Mouse (Mus musculus) embryo, embryonic 9.5 days (tissue): ENCODE results near the gene Cnnm4.

Experiments used
- DNase-seq: peaks from one replicate; pipeline ENCODE4 v3.0.0-alpha.2; 2017; ENCODE audit errors: extremely low spot score

Cnnm4 gene

GRCm38 (mm10) chr1:36541844-36542243 lies 70.4 kb downstream of the Cnnm4 start:
- DNase-seq, result no peak

GRCm38 (mm10) chr1:36542925-36543324 lies 71.5 kb downstream of the Cnnm4 start:
- DNase-seq, result no peak

GRCm38 (mm10) chr1:36545382-36545781 lies 74.0 kb downstream of the Cnnm4 start:
- no peak for DNase-seq

- no peak for DNase-seq
These were observed 74.6 kb downstream of the Cnnm4 start for GRCm38 (mm10) chr1:36545845-36546600.

DNA sequence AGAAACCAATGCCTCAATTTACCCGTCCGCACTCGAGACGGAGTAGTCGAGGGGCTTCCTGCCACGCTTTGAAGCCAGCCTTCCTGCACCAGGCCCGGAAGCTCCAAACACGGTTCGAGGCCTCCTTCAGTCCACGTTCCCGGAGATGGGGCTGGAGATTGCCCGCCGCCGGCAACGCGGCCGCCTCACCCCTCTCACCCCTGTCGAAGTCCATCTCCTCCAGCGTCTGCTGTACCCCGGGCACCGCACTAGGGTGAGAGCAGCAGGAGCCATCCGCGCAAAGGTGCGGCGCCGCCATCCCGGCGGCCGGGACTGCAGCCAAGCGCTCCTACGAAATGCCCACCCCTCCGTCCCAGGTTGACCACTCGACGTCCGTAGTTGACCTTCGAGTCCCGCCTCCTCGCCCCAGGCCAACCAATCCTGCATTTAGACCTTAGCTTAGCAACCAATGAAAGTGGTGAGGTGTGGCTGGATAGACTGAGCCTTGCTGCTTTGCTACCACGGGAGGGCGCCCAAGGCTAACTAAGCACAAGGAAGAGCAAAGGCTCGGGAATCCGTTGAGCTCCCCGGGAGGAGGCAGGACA lies 75.6 kb downstream of the Cnnm4 start, which contains the start of gene Ankrd39:
TSS of gene Ankrd39 (minus strand) at position 558 of the 584 bp plus-strand sequence.
- DNase-seq, result peak; percentile 96

DNA sequence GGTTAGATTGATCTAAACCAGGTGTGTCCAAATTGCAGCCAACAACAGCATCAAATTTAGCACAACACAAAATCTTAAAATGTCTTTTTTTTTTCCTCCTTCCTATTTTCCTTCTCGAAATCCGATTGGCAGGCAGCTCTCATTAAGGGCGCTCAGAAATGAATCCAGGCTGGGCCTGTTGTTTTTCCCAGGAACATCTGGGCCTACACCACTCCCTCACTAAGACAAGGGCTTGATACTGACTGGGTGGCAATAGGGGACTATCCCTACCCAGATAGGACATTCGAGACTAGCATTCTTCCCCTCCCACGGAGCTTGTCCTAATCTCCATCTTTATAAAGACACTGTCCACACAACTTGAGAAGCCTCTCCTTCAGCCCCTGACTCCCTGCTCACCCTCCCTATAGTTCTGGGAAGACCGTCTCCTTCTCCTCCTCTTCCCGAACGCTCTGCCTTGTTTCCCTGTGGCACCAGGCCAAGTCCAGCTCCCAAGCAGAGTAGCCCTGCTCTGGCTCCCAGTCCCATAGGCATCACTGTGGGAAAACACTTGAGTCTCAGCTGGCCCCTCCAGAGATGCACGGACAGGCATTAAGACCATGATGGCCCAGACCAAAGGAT lies 76.7 kb downstream of the Cnnm4 start:
- no peak for DNase-seq

GRCm38 (mm10) chr1:36548771-36549170 lies 77.4 kb downstream of the Cnnm4 start:
- DNase-seq, result no peak

DNA sequence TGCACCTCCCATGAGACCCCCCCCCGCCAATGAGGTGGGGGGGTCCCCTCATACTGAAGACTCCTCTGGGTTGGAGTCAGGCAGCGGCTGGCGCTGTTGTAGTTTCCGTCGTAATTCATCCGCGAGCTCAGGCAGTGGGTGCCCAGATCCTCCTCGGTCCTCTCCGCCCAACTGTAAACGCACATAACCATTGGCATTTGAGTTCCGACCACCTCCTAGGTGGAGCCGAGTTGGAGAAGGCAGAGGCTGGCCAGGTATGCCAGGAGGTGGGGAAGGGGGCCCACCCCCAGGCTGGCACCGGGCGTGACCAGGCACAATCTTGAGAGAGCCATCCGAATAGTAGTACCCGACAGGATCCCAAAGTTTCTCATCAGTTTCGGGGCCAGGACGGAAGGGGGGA lies 78.1 kb downstream of the Cnnm4 start:
- no peak for DNase-seq

DNA sequence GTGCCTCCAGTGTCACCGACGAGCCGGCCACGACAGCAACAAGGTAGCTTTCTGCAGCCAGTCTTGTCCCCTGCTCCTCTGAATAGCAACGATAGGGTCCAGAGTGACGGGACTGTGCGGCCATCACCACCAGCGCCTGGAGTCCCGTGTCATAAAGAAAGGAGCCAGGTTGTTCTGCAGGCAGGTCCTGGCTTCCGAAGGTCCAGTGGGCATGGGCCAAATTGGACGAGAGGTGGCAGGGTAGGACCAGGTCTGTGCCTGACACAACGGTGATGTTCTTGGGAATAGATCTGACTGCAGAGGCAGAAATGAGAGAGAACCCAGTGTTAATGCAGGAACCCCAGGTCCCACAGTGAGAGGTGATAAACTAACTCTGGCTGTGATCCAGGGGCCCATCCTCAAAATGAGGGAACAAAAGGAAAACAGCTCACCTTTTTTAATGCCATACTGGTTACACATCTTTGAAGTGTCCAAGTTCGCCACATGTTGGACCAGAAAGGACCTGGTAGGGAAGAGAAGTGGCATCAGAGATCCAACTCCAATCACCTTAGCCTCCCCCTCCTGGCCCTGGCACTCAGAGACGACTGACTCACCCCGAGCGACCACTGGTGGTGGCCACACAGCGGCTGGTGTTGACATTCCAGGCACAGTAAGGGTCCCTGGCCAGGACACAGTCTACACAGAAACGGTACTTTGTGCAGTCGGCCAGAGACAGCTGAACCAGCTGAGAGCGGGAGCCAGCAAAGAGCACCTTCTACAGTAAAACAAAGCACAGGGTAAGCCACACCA lies 78.8 kb downstream of the Cnnm4 start:
- DNase-seq, result no peak

DNA sequence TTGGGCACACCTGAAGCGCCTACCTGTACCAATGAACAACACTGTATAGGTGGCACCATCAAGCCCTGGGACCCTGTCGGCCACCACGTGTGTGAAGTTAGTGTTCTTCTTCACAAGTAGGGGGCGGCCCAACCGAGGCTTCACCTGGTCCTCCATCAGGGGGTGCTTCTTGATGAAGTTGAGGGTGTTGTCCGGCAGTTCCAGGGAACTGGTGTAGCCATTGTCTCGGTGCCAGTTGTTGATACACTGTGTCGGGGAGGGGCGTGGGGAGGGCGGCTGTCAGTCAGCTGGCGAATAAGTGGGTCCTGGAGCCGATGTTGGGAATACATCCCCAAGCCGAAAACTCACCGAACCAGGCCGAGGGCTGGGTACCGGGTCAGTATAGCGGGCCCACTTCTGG lies 80.5 kb downstream of the Cnnm4 start:
- no peak for DNase-seq

DNA sequence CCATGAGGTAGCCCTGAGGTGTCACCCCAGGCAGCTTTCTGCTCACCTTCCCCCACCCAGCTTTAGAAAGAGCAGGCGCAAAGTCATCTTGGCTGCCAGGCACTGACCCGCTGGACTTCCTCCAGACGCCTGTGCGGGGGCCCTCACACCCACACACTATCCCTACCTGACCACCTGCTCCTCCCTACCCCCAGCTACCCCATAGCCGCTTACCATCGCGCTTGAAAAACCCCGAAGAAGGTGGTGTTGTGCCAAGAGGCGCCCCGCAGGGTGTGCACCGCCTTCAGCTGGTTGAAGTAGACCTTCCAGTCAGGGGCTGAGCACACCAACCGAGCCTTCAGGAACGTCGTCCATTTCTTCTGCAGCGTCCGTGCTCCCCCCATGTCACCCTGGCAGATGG lies 81.1 kb downstream of the Cnnm4 start:
- no peak for DNase-seq

- DNase-seq, result no peak
These were observed 83.4 kb downstream of the Cnnm4 start for GRCm38 (mm10) chr1:36554633-36555399.

DNA sequence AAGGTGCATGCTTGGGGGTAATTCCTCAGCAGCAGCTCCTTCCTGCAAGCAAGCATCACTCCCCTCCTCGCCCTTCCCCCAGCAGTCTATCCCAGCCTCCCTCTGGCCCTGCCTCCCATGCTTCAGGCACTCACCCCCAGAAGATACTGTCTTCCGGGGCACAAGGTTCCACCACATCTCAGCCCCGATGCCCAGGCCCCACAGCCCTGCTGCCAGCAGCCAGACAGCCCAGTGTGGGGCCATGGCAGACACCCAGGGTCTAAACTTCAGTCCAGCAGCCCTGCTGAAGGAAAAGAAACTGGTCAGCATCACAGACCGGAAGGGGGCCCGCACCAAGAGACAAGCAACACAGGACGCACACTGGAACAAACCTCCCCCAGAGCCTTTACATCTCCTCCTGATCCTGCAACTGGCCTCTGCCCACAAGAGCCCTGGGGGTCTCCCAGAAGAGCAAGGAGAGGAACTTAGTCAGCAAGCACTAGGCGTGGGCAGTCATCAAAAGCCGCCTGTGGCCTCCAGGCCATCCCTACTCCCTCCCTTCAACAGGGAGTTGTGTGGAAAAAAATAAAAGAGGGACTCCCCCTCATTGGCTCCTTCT lies 84.5 kb downstream of the Cnnm4 start:
- DNase-seq, result peak; percentile 57

DNA sequence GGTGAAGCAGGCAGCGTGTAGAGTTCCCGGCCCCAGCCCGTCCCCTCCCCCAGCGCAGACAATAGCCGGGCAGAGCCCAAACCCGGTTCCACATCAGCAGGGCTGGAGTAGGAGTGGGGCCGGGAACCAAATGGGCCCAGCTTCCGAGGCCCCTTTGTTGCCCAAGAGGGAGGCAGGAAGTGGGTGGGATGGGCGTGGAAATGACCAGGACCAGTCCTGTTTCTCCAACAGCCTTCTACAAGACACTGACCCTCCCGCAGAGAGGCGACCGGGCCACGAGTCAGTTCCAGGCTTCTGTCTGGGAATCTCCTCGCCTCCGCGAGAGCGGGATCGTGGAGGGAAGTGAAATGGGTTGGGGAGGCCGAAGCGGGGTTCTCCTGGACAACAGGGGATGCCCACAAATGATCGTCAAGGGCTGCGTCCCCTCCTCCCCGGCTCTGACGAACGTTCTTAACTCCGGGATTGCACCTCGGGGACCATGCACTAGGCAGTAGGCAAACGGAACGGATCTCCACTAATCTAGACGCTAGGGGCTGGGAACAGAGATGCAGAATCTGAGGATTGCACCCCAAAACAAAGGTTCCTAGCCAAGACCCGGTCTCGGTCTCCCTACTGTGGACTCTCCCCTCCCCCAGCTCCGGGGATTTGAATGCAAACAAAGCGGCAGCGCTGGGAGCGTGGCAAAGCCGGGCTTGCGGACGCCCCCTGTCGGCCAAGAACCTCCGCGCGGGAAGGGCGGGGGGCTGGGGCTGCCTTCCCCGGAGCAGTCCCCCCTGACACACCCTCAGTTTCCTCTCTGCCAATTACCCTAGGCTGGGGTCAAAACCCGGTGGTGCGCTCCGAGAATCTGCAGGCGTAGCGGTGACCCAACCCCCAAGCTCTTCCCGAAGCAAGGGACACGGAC lies 85.4 kb downstream of the Cnnm4 start:
- DNase-seq, result peak; percentile 98

- DNase-seq, result peak; percentile 90
These were observed 86.1 kb downstream of the Cnnm4 start for GRCm38 (mm10) chr1:36557457-36558011.
